Mouse (Mus musculus) B cell, adult (primary cell): Measurements from ENCODE around the gene Gm17334. TPM values are rescaled to one million over a fixed set of nuclear protein-coding genes. Genes with fewer than 3 reads are reported as not detected.

ENCODE experiments used
- total RNA-seq: library from RNA; stranded (reverse); gene quantifications from 4 replicates; pipeline ENCODE4 v1.2.4, GENCODE M21; 2023; ENCODE audit not compliant: inconsistent age

The Gm17334 gene
- not detected in 4 replicates for total RNA-seq

GRCm38 (mm10) chr11:53773087-53773486 is at the start of gene Gm17334:
Gene Gm17334, minus strand, starts transcription at chr11:53773187.

GRCm38 (mm10) chr11:53769760-53770124 is 3.2 kb downstream of the Gm17334 start, which contains the start of gene Irf1:
Gene Irf1, plus strand, starts transcription at chr11:53770014.

Other genes starting within 250 kb of the Gm17334 start
- gene Kif3a, start 205.8 kb downstream of the Gm17334 start, total RNA-seq, result 3.0 to 8.7 TPM (median 6.1 TPM) in 4 replicates
- not detected in 4 replicates for gene Il4, start 154.5 kb downstream of the Gm17334 start, total RNA-seq
- gene Il13, start 138.5 kb downstream of the Gm17334 start, total RNA-seq, result not detected in 4 replicates
- 27.9 to 36.2 TPM (median 28.8 TPM) in 4 replicates for gene Rad50, start 65.9 kb downstream of the Gm17334 start, total RNA-seq
- not detected in 4 replicates for gene Il5, start 52.4 kb downstream of the Gm17334 start, total RNA-seq
- 171 to 209 TPM (median 184 TPM) in 4 replicates for gene Irf1, start 3.2 kb downstream of the Gm17334 start, total RNA-seq
- 4.3 to 6.7 TPM (median 5.4 TPM) in 4 replicates for gene Gm12216, start 86.1 kb upstream of the Gm17334 start, total RNA-seq
- 12.9 to 14.9 TPM (median 14.5 TPM) in 4 replicates for gene Slc22a5, start 118.5 kb upstream of the Gm17334 start, total RNA-seq
- 0.69 to 1.2 TPM (median 1.1 TPM) in 4 replicates for gene Slc22a21, start 207.1 kb upstream of the Gm17334 start, total RNA-seq